9 mouse cellular contexts compared by ENCODE assay signal in the genomic region with DNA sequence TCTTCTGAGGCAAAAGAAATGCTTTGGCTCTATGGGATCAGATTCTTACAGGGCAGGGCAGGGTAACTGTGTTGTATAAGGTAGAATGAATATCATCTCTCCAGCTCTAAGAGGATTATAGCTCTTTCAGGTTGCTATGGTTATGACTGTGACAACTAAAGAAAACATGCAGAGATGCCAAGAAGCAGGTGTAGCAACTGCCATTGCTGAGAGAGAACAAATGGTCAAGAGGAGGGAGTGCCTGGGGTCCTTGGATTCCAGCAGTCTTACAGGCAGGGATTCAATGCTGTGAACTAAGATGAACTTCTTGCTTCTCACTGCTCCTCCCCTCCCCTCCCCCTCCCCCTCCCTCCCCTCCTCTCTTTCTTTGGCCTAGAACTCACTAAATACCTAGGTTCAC. TPM values are rescaled to one million over a fixed set of nuclear protein-coding genes. Genes with fewer than 3 reads are reported as not detected.
DNase-seq lines count a peak whose midpoint lies in the region; ATAC-seq and TF ChIP-seq lines count a peak whose summit lies in the region.
"Had no signal": no experiment of that assay in that cellular context is flagged by ENCODE, and none has a peak within 500 bp of the region (broad histone marks: within the 10 kb centered on the region; RNA-seq: fewer than 3 reads in every experiment).

No protein-coding gene starts in this region.

- ATAC-seq in heart, embryonic 16.5 days (replicated peaks; ENCODE audit: extremely low read depth, insufficient read depth, low FRiP score): no peak
- ATAC-seq in forebrain, embryonic 16.5 days: peak; percentile 57
- ATAC-seq in midbrain, embryonic 12.5 days (ENCODE audit: low FRiP score, low read depth): peak; percentile 63

- H3K27me3 ChIP-seq in heart, embryonic 16.5 days (ENCODE audit: control insufficient read depth, insufficient read depth, low read length): no peaks in the 10 kb centered on the region
- no peaks in the 10 kb centered on the region for H3K27me3 ChIP-seq in forebrain, embryonic 16.5 days (replicated peaks; ENCODE audit: control insufficient read depth, insufficient read depth, low read length)
- no peaks in the 10 kb centered on the region for H3K27me3 ChIP-seq in midbrain, embryonic 12.5 days
- H3K27me3 ChIP-seq: kidney, embryonic 15.5 days; liver, embryonic 15.5 days had no signal

- peak overlapping the region; percentile 62 for H3K4me2 ChIP-seq in heart, embryonic 16.5 days (ENCODE audit: low read depth, low read length)
- H3K4me2 ChIP-seq in forebrain, embryonic 16.5 days (ENCODE audit: low read length): no peak overlapping the region
- peak overlapping the region; percentile 15; the same call in 1 of the 2 replicates for H3K4me2 ChIP-seq in midbrain, embryonic 12.5 days (replicated peaks)
- H3K4me2 ChIP-seq: kidney, embryonic 15.5 days; liver, embryonic 15.5 days had no signal

- no peak overlapping the region for H3K4me3 ChIP-seq in heart, embryonic 16.5 days (ENCODE audit: low read length)
- H3K4me3 ChIP-seq in forebrain, embryonic 16.5 days (replicated peaks; ENCODE audit: low read length): no peak overlapping the region
- H3K4me3 ChIP-seq in midbrain, embryonic 12.5 days: no peak overlapping the region
- H3K4me3 ChIP-seq: kidney, embryonic 15.5 days; liver, embryonic 15.5 days had no signal

- no peaks in the 10 kb centered on the region for H3K9me3 ChIP-seq in heart, embryonic 16.5 days (replicated peaks; ENCODE audit: control insufficient read depth, low read length)
- H3K9me3 ChIP-seq in forebrain, embryonic 16.5 days (ENCODE audit: control insufficient read depth, low read length): no peaks in the 10 kb centered on the region
- no peaks in the 10 kb centered on the region for H3K9me3 ChIP-seq in midbrain, embryonic 12.5 days
- H3K9me3 ChIP-seq: kidney, embryonic 15.5 days; liver, embryonic 15.5 days had no signal

- peak overlapping the region; percentile 28; the same call in 1 of the 2 replicates for H3K9ac ChIP-seq in heart, embryonic 16.5 days (ENCODE audit: low read length)
- H3K9ac ChIP-seq in forebrain, embryonic 16.5 days (replicated peaks; ENCODE audit: low read depth, low read length): no peak overlapping the region
- H3K9ac ChIP-seq in midbrain, embryonic 12.5 days (replicated peaks): no peak overlapping the region
- H3K9ac ChIP-seq: kidney, embryonic 15.5 days; liver, embryonic 15.5 days had no signal

- no peak for DNase-seq in heart, postnatal 36 days
- DNase-seq in brain, embryonic 14.5 days (ENCODE audit: low read depth): peak; percentile 53
- no peak for DNase-seq in spleen, postnatal 10 days (ENCODE audit: low spot score in 2 of 2)
- DNase-seq in spleen, postnatal 4 days (ENCODE audit: low spot score in 2 of 2): no peak

- intact Hi-C loops in heart, postnatal 36 days (cut with DNase I): no loop called here

- H3K36me3 ChIP-seq in heart, embryonic 16.5 days (ENCODE audit: control insufficient read depth, insufficient read depth): no peaks in the 10 kb centered on the region
- no peaks in the 10 kb centered on the region for H3K36me3 ChIP-seq in forebrain, embryonic 16.5 days (ENCODE audit: control insufficient read depth, insufficient read depth)
- H3K36me3 ChIP-seq in midbrain, embryonic 12.5 days: no peaks in the 10 kb centered on the region
- H3K36me3 ChIP-seq: kidney, embryonic 15.5 days; liver, embryonic 15.5 days had no signal

- peaks cover 8% of the 10 kb centered on the region for H3K4me1 ChIP-seq in heart, embryonic 16.5 days (ENCODE audit: control insufficient read depth, insufficient read depth, low read length)
- H3K4me1 ChIP-seq in forebrain, embryonic 16.5 days (replicated peaks; ENCODE audit: control insufficient read depth, insufficient read depth, low read length): no peaks in the 10 kb centered on the region; the same call in 1 of the 2 replicates
- H3K4me1 ChIP-seq in midbrain, embryonic 12.5 days: peaks cover 17% of the 10 kb centered on the region
- H3K4me1 ChIP-seq: kidney, embryonic 15.5 days; liver, embryonic 15.5 days had no signal

- TF ChIP-seq POLR2A in brain, embryonic 14.5 days (IDR thresholded peaks at IDR 0.05; ENCODE audit: borderline replicate concordance, extremely low read depth, insufficient read depth, insufficient read length, poor library complexity, severe bottlenecking): no peak

- H3K27ac ChIP-seq in heart, embryonic 16.5 days (ENCODE audit: low read length): peak overlapping the region; percentile 95
- H3K27ac ChIP-seq in forebrain, embryonic 16.5 days (ENCODE audit: low read length): no peak overlapping the region
- peak overlapping the region; percentile 42; the same call in 1 of the 2 replicates for H3K27ac ChIP-seq in midbrain, embryonic 12.5 days (replicated peaks)
- H3K27ac ChIP-seq: kidney, embryonic 15.5 days; liver, embryonic 15.5 days had no signal

- TF ChIP-seq CTCF in brain, embryonic 14.5 days (IDR thresholded peaks at IDR 0.05; ENCODE audit: borderline replicate concordance, extremely low read depth, insufficient read depth, insufficient read length): no peak

RNA-seq across cellular contexts. Expression of a gene that starts 9.5 kb away (rescaled TPM):
- polyA plus RNA-seq in heart, embryonic 16.5 days (2015; fragmentation: Nextera tagmentation; extraction: Ambion mirVana): 15.4 and 17.5 TPM in 2 replicates
- total RNA-seq in heart, postnatal 36 days (2021): 10 to 100 TPM; 24.0 to 26.8 TPM
- 14.1 and 16.6 TPM in 2 replicates for polyA plus RNA-seq in brain, embryonic 14.5 days (2012; rRNA removed)
- polyA plus RNA-seq in forebrain, embryonic 16.5 days (2015; fragmentation: Nextera tagmentation; extraction: Ambion mirVana): 13.6 and 16.0 TPM in 2 replicates
- polyA plus RNA-seq in midbrain, embryonic 12.5 days (2016; fragmentation: Nextera tagmentation; extraction: Ambion mirVana): 15.8 and 17.5 TPM in 2 replicates

RNA-seq across cellular contexts. Expression of a gene that starts 35.2 kb away (rescaled TPM):
- polyA plus RNA-seq in heart, embryonic 16.5 days (2015; fragmentation: Nextera tagmentation; extraction: Ambion mirVana): 77.9 and 80.9 TPM in 2 replicates
- 100 to 1,000 TPM; 208 to 215 TPM for total RNA-seq in heart, postnatal 36 days (2021)
- 64.1 and 67.5 TPM in 2 replicates for polyA plus RNA-seq in brain, embryonic 14.5 days (2012; rRNA removed)
- polyA plus RNA-seq in forebrain, embryonic 16.5 days (2015; fragmentation: Nextera tagmentation; extraction: Ambion mirVana): 62.9 and 66.5 TPM in 2 replicates
- polyA plus RNA-seq in midbrain, embryonic 12.5 days (2016; fragmentation: Nextera tagmentation; extraction: Ambion mirVana): 99.9 and 105 TPM in 2 replicates

RNA-seq across cellular contexts. Expression of a gene that starts 53.7 kb away (rescaled TPM):
- 30.5 and 44.5 TPM in 2 replicates for polyA plus RNA-seq in heart, embryonic 16.5 days (2015; fragmentation: Nextera tagmentation; extraction: Ambion mirVana)
- total RNA-seq in heart, postnatal 36 days (2021): 1 to 10 TPM; 2.8 to 3.3 TPM
- 41.3 and 51.2 TPM in 2 replicates for polyA plus RNA-seq in brain, embryonic 14.5 days (2012; rRNA removed)
- polyA plus RNA-seq in forebrain, embryonic 16.5 days (2015; fragmentation: Nextera tagmentation; extraction: Ambion mirVana): 77.2 and 95.8 TPM in 2 replicates
- 114 and 117 TPM in 2 replicates for polyA plus RNA-seq in midbrain, embryonic 12.5 days (2016; fragmentation: Nextera tagmentation; extraction: Ambion mirVana)
